Mouse (Mus musculus): ENCODE results near the gene March9. TPM values are rescaled to one million over a fixed set of nuclear protein-coding genes. Genes with fewer than 3 reads are reported as not detected.

March9 gene
- polyA plus RNA-seq, 1 experiment from 2014 or later: 0.04 TPM

DNA sequence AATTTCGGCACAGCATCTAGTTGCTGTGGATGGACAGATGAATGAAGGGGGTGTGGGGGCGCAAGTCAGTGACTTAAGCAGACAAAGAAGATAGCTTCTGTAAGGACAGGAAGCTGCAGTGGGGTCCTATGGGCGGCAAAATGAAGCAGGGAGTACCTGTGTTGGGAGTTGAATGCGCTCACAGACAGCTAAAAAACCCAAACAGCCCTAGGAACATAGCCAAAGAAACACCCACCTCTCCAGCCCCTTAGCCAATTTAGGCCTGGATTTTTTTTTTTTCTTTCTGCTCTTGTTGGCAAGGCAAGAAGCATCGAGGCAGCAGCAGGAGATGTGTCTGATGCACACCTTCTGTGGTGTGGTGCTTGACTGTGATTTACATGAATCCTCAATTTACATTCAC is 1.1 kb upstream of the March9 start:
- no peak for TF ChIP-seq CTCF (IDR thresholded peaks at IDR 0.05; ENCODE audit: low read depth)
- TF ChIP-seq EP300 (IDR thresholded peaks at IDR 0.05; ENCODE audit: low read depth): no peak
- H3K4me1 ChIP-seq (ENCODE audit: insufficient read depth): peaks cover 28% of the 10 kb centered on the region
- 60% methylated on average over 5 of the region's 5 CpGs for WGBS (ENCODE audit: insufficient replicate concordance)

GRCm38 (mm10) chr10:127059174-127059967 is 613 bp downstream of the March9 start:
- H3K4me2 ChIP-seq (ENCODE audit: low read depth, low read length): peak overlapping the region; percentile 98
- no peaks in the 10 kb centered on the region for H3K36me3 ChIP-seq (replicated peaks; ENCODE audit: insufficient read depth, low read length)
- H3K9me3 ChIP-seq (ENCODE audit: low read length): no peaks in the 10 kb centered on the region
- TF ChIP-seq CTCF (IDR thresholded peaks at IDR 0.05; ENCODE audit: low read depth) (no peak), EP300 (IDR thresholded peaks at IDR 0.05; ENCODE audit: low read depth) (no peak)
- no peak for ATAC-seq
- H3K4me1 ChIP-seq (ENCODE audit: insufficient read depth): peaks cover 23% of the 10 kb centered on the region
- WGBS (ENCODE audit: insufficient replicate concordance): 3% methylated on average over 12 of the region's 92 CpGs
- H3K9ac ChIP-seq (replicated peaks): peak overlapping the region; percentile 54
- H3K4me3 ChIP-seq (ENCODE audit: low read depth, low read length): peak overlapping the region; percentile 67
- no peak overlapping the region for H3K27ac ChIP-seq (ENCODE audit: low read depth)
- H3K27me3 ChIP-seq (ENCODE audit: insufficient read depth, low read length): peaks cover 45% of the 10 kb centered on the region
- peak; percentile 39 for DNase-seq

More for the DNA sequence above, 1.1 kb upstream of the March9 start:
- no peak overlapping the region for H3K9ac ChIP-seq (replicated peaks)
- H3K27me3 ChIP-seq (ENCODE audit: insufficient read depth, low read length): peaks cover 38% of the 10 kb centered on the region
- H3K36me3 ChIP-seq (replicated peaks; ENCODE audit: insufficient read depth, low read length): peaks cover 9% of the 10 kb centered on the region
- H3K4me2 ChIP-seq (ENCODE audit: low read depth, low read length): no peak overlapping the region
- H3K27ac ChIP-seq (ENCODE audit: low read depth): no peak overlapping the region
- no peak for DNase-seq
- ATAC-seq: no peak
- H3K4me3 ChIP-seq (ENCODE audit: low read depth, low read length): no peak overlapping the region
- H3K9me3 ChIP-seq (ENCODE audit: low read length): no peaks in the 10 kb centered on the region

- 10% methylated on average over 8 of the region's 8 CpGs for WGBS (ENCODE audit: insufficient replicate concordance)
- Histone ChIP-seq H3K4me3 (ENCODE audit: low read depth, low read length) (peak overlapping the region; percentile 67; the same call in 1 of the 2 replicates), H3K36me3 (replicated peaks; ENCODE audit: insufficient read depth, low read length) (no peaks in the 10 kb centered on the region), H3K4me1 (ENCODE audit: insufficient read depth) (peaks cover 20% of the 10 kb centered on the region), H3K9me3 (ENCODE audit: low read length) (no peaks in the 10 kb centered on the region), H3K27ac (ENCODE audit: low read depth) (no peak overlapping the region), H3K27me3 (ENCODE audit: insufficient read depth, low read length) (peaks cover 46% of the 10 kb centered on the region), H3K4me2 (ENCODE audit: low read depth, low read length) (peak overlapping the region; percentile 98; the same call in 1 of the 2 replicates), H3K9ac (replicated peaks) (peak overlapping the region; percentile 54; the same call in 1 of the 2 replicates)
- no peak for ATAC-seq
- DNase-seq: no peak
- TF ChIP-seq EP300 (IDR thresholded peaks at IDR 0.05; ENCODE audit: low read depth): no peak
- no peak for TF ChIP-seq CTCF (IDR thresholded peaks at IDR 0.05; ENCODE audit: low read depth)
These were observed 1.3 kb downstream of the March9 start for GRCm38 (mm10) chr10:127058708-127059107.

- H3K27ac ChIP-seq (ENCODE audit: low read depth): no peak overlapping the region
- peaks cover 20% of the 10 kb centered on the region for H3K4me1 ChIP-seq (ENCODE audit: insufficient read depth)
- DNase-seq (peak; percentile 82), ATAC-seq (peak; percentile 37; the same call in 1 of the 2 replicates)
- no peak overlapping the region for H3K4me3 ChIP-seq (ENCODE audit: low read depth, low read length)
- WGBS (ENCODE audit: insufficient replicate concordance): 5% methylated on average over 9 of the region's 9 CpGs
- no peaks in the 10 kb centered on the region for H3K36me3 ChIP-seq (replicated peaks; ENCODE audit: insufficient read depth, low read length)
- no peak overlapping the region for H3K9ac ChIP-seq (replicated peaks)
- no peaks in the 10 kb centered on the region for H3K9me3 ChIP-seq (ENCODE audit: low read length)
- H3K27me3 ChIP-seq (ENCODE audit: insufficient read depth, low read length): peaks cover 48% of the 10 kb centered on the region
- TF ChIP-seq CTCF (IDR thresholded peaks at IDR 0.05; ENCODE audit: low read depth): peak; percentile 96
- TF ChIP-seq EP300 (IDR thresholded peaks at IDR 0.05; ENCODE audit: low read depth): no peak
- H3K4me2 ChIP-seq (ENCODE audit: low read depth, low read length): no peak overlapping the region
These were observed 1.8 kb downstream of the March9 start for GRCm38 (mm10) chr10:127058161-127058560.

DNA sequence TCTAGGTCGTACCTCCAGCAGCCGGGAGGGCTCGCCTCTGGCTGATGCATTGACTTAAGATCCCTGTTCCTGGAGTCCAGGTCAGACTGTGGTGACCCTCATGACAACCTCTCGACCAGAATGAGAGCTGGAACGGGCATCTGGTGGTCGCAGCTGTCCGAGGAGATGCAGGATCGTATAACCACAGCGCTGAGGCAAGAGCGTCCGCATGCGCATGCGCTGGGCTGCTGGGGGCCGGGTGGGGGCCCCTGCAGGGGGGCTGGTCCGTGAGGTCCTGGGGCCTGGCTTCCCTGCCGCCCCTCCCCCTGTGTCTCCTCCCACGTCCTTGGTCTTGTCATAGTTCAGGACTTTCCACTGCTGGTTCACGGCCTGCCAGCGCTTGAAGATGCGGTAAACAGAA is 3.5 kb downstream of the March9 start:
- Histone ChIP-seq H3K9ac (replicated peaks) (no peak overlapping the region), H3K9me3 (ENCODE audit: low read length) (no peaks in the 10 kb centered on the region), H3K4me1 (ENCODE audit: insufficient read depth) (peaks cover 13% of the 10 kb centered on the region; the same call in 1 of the 2 replicates), H3K27ac (ENCODE audit: low read depth) (no peak overlapping the region), H3K4me3 (ENCODE audit: low read depth, low read length) (no peak overlapping the region), H3K36me3 (replicated peaks; ENCODE audit: insufficient read depth, low read length) (no peaks in the 10 kb centered on the region), H3K27me3 (ENCODE audit: insufficient read depth, low read length) (peaks cover 49% of the 10 kb centered on the region), H3K4me2 (ENCODE audit: low read depth, low read length) (no peak overlapping the region)
- 86% methylated on average over 20 of the region's 20 CpGs for WGBS (ENCODE audit: insufficient replicate concordance)
- ATAC-seq (no peak), DNase-seq (no peak)
- no peak for TF ChIP-seq CTCF (IDR thresholded peaks at IDR 0.05; ENCODE audit: low read depth)
- no peak for TF ChIP-seq EP300 (IDR thresholded peaks at IDR 0.05; ENCODE audit: low read depth)

DNA sequence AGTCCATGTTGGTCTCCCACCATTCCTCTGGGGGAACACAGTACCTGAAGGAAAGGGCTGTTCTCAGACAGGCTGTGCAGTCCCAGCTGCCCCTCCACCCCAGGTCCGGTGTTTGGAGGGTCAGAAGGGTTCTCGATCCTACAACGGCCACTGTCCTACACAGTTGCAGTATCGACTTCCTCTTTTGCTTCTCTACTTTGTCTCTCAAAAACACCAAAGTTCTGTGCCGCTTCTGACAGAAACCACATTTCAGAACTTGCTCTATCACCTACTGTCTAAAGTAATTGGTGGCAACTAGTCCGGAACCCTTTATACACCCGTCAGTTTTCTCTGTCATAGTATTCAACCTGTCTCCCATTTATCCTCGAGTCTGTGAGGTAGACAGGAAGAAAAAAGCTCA is 4.6 kb downstream of the March9 start:
- ATAC-seq (no peak), DNase-seq (no peak)
- Histone ChIP-seq H3K4me2 (ENCODE audit: low read depth, low read length) (no peak overlapping the region), H3K27me3 (ENCODE audit: insufficient read depth, low read length) (peaks cover 47% of the 10 kb centered on the region), H3K4me1 (ENCODE audit: insufficient read depth) (peaks cover 13% of the 10 kb centered on the region; the same call in 1 of the 2 replicates), H3K36me3 (replicated peaks; ENCODE audit: insufficient read depth, low read length) (no peaks in the 10 kb centered on the region), H3K9ac (replicated peaks) (no peak overlapping the region), H3K4me3 (ENCODE audit: low read depth, low read length) (no peak overlapping the region), H3K9me3 (ENCODE audit: low read length) (no peaks in the 10 kb centered on the region), H3K27ac (ENCODE audit: low read depth) (no peak overlapping the region)
- 45% methylated on average over 8 of the region's 8 CpGs for WGBS (ENCODE audit: insufficient replicate concordance)
- TF ChIP-seq EP300 (IDR thresholded peaks at IDR 0.05; ENCODE audit: low read depth) (no peak), CTCF (IDR thresholded peaks at IDR 0.05; ENCODE audit: low read depth) (no peak)

Data from liver, postnatal 0 days (tissue).